In genomic region chr19:41761529-41761928, GRCm38 (mm10) we compare ENCODE assay signal across 9 mouse cellular contexts. TPM values are rescaled to one million over a fixed set of nuclear protein-coding genes. Genes with fewer than 3 reads are reported as not detected.
DNase-seq lines count a peak whose midpoint lies in the region; ATAC-seq lines count a peak whose summit lies in the region.
"Had no signal": no experiment of that assay in that cellular context is flagged by ENCODE, and none has a peak within 500 bp of the region (broad histone marks: within the 10 kb centered on the region; RNA-seq: fewer than 3 reads in every experiment).

No protein-coding gene starts in this region.

- peaks cover 13% of the 10 kb centered on the region for H3K36me3 ChIP-seq in forebrain, embryonic 10.5 days (replicated peaks)
- H3K36me3 ChIP-seq in forebrain, embryonic 16.5 days (ENCODE audit: control insufficient read depth, insufficient read depth): no peaks in the 10 kb centered on the region
- H3K36me3 ChIP-seq in neural tube, embryonic 15.5 days: no peaks in the 10 kb centered on the region
- H3K36me3 ChIP-seq in neural tube, embryonic 12.5 days: no peaks in the 10 kb centered on the region

- ATAC-seq in forebrain, embryonic 16.5 days: no peak
- ATAC-seq in neural tube, embryonic 15.5 days (ENCODE audit: low FRiP score): no peak
- ATAC-seq in granulocyte monocyte progenitor cell, adult 5-6 weeks (replicated peaks; ENCODE audit: poor library complexity, severe bottlenecking): 0 out of 2 replicates have a peak, but pooled peaks have one; percentile 28
- ATAC-seq in neural tube, embryonic 12.5 days (ENCODE audit: low FRiP score, low read depth): no peak

- H3K27me3 ChIP-seq in forebrain, embryonic 10.5 days (ENCODE audit: poor library complexity, severe bottlenecking): no peaks in the 10 kb centered on the region
- H3K27me3 ChIP-seq in forebrain, embryonic 16.5 days (replicated peaks; ENCODE audit: control insufficient read depth, insufficient read depth, low read length): no peaks in the 10 kb centered on the region
- no peaks in the 10 kb centered on the region for H3K27me3 ChIP-seq in neural tube, embryonic 15.5 days (replicated peaks)
- H3K27me3 ChIP-seq in neural tube, embryonic 12.5 days (replicated peaks): no peaks in the 10 kb centered on the region
- H3K27me3 ChIP-seq: megakaryocyte, embryonic 14.5 days had no signal

- no peak overlapping the region for H3K4me2 ChIP-seq in forebrain, embryonic 16.5 days (ENCODE audit: low read length)
- H3K4me2 ChIP-seq in neural tube, embryonic 15.5 days: no peak overlapping the region
- no peak overlapping the region for H3K4me2 ChIP-seq in neural tube, embryonic 12.5 days (replicated peaks)

- H3K9ac ChIP-seq in forebrain, embryonic 16.5 days (replicated peaks; ENCODE audit: low read depth, low read length): no peak overlapping the region
- no peak overlapping the region for H3K9ac ChIP-seq in neural tube, embryonic 15.5 days (replicated peaks)
- H3K9ac ChIP-seq in neural tube, embryonic 12.5 days: 0 out of 2 replicates have a peak overlapping the region, but pooled peaks have one; percentile 8

- no peak overlapping the region for H3K27ac ChIP-seq in forebrain, embryonic 10.5 days
- no peak overlapping the region for H3K27ac ChIP-seq in forebrain, embryonic 16.5 days (ENCODE audit: low read length)
- no peak overlapping the region for H3K27ac ChIP-seq in neural tube, embryonic 15.5 days (replicated peaks)
- no peak overlapping the region for H3K27ac ChIP-seq in neural tube, embryonic 12.5 days

- no peak overlapping the region for H3K4me3 ChIP-seq in forebrain, embryonic 10.5 days
- H3K4me3 ChIP-seq in forebrain, embryonic 16.5 days (replicated peaks; ENCODE audit: low read length): no peak overlapping the region
- H3K4me3 ChIP-seq in neural tube, embryonic 15.5 days (replicated peaks): no peak overlapping the region
- H3K4me3 ChIP-seq in neural tube, embryonic 12.5 days: no peak overlapping the region
- H3K4me3 ChIP-seq: megakaryocyte, embryonic 14.5 days had no signal

- H3K9me3 ChIP-seq in forebrain, embryonic 10.5 days: peaks cover 4% of the 10 kb centered on the region; the same call in 1 of the 2 replicates
- H3K9me3 ChIP-seq in forebrain, embryonic 16.5 days (ENCODE audit: control insufficient read depth, low read length): no peaks in the 10 kb centered on the region
- H3K9me3 ChIP-seq in neural tube, embryonic 15.5 days (replicated peaks): no peaks in the 10 kb centered on the region
- no peaks in the 10 kb centered on the region for H3K9me3 ChIP-seq in neural tube, embryonic 12.5 days
- H3K9me3 ChIP-seq: megakaryocyte, embryonic 14.5 days had no signal

- peak; percentile 46 for DNase-seq in forebrain, embryonic 10.5 days (ENCODE audit: extremely low spot score, low spot score)
- peak; percentile 45 for DNase-seq in neural tube, embryonic 10.5 days (ENCODE audit: extremely low spot score, low spot score)
- DNase-seq in cerebellum, postnatal 25 days: no peak
- DNase-seq in left cerebral cortex, adult 11 months (ENCODE audit: low spot score): no peak

- 59% methylated on average over 9 of the region's 9 CpGs for WGBS in forebrain, embryonic 10.5 days
- 44% methylated on average over 9 of the region's 9 CpGs for WGBS in forebrain, embryonic 16.5 days
- WGBS in neural tube, embryonic 15.5 days: 53% methylated on average over 9 of the region's 9 CpGs
- 39% methylated on average over 9 of the region's 9 CpGs for WGBS in neural tube, embryonic 12.5 days

- peaks cover under 1% of the 10 kb centered on the region for H3K4me1 ChIP-seq in forebrain, embryonic 10.5 days
- H3K4me1 ChIP-seq in forebrain, embryonic 16.5 days (replicated peaks; ENCODE audit: control insufficient read depth, insufficient read depth, low read length): 0 out of 2 replicates have a peak, but pooled peaks cover 2% of the 10 kb centered on the region
- H3K4me1 ChIP-seq in neural tube, embryonic 15.5 days: no peaks in the 10 kb centered on the region
- peaks cover 3% of the 10 kb centered on the region; the same call in 1 of the 2 replicates for H3K4me1 ChIP-seq in neural tube, embryonic 12.5 days

RNA-seq across cellular contexts. Expression of gene Slit1, which starts 18.1 kb away (rescaled TPM):
- polyA plus RNA-seq in forebrain, embryonic 10.5 days (2016; fragmentation: Nextera tagmentation; extraction: Ambion mirVana): 0.73 and 1.4 TPM in 2 replicates
- polyA plus RNA-seq in forebrain, embryonic 16.5 days (2015; fragmentation: Nextera tagmentation; extraction: Ambion mirVana): 18.2 and 21.3 TPM in 2 replicates
- polyA plus RNA-seq in neural tube, embryonic 15.5 days (2015; fragmentation: Nextera tagmentation; extraction: Ambion mirVana): 32.8 and 36.8 TPM in 2 replicates
- total RNA-seq in granulocyte monocyte progenitor cell, adult 5-6 weeks (2014; fragmentation: Nextera tagmentation): 0.30 TPM in 1 of 2 replicates, not detected in the other
- total RNA-seq in granulocyte monocyte progenitor cell, adult 5-6 weeks (2017): 0.15 and 0.17 TPM in 2 replicates
- 24.0 and 26.2 TPM in 2 replicates for polyA plus RNA-seq in neural tube, embryonic 12.5 days (2016; fragmentation: Nextera tagmentation; extraction: Ambion mirVana)

RNA-seq across cellular contexts. Expression of gene Arhgap19, which starts 40.3 kb away (rescaled TPM):
- 49.7 and 50.9 TPM in 2 replicates for polyA plus RNA-seq in forebrain, embryonic 10.5 days (2016; fragmentation: Nextera tagmentation; extraction: Ambion mirVana)
- polyA plus RNA-seq in forebrain, embryonic 16.5 days (2015; fragmentation: Nextera tagmentation; extraction: Ambion mirVana): 8.5 and 10.8 TPM in 2 replicates
- 4.8 and 8.7 TPM in 2 replicates for polyA plus RNA-seq in neural tube, embryonic 15.5 days (2015; fragmentation: Nextera tagmentation; extraction: Ambion mirVana)
- total RNA-seq in granulocyte monocyte progenitor cell, adult 5-6 weeks (2014; fragmentation: Nextera tagmentation): 19.8 and 25.9 TPM in 2 replicates
- 43.2 and 55.3 TPM in 2 replicates for total RNA-seq in granulocyte monocyte progenitor cell, adult 5-6 weeks (2017)
- 21.2 and 22.0 TPM in 2 replicates for polyA plus RNA-seq in neural tube, embryonic 12.5 days (2016; fragmentation: Nextera tagmentation; extraction: Ambion mirVana)

Comparison
In these comparisons a context has a peak if more than half of its experiments do, and no peak if none do; other contexts are left out.
1. DNase-seq: peak in forebrain, embryonic 10.5 days (single experiment) and neural tube, embryonic 10.5 days (single experiment); none in cerebellum, postnatal 25 days (0 of 2) and left cerebral cortex, adult 11 months (single experiment).